Mouse (Mus musculus): Measurements from ENCODE around the gene Rpa3.

Rpa3 gene

DNA sequence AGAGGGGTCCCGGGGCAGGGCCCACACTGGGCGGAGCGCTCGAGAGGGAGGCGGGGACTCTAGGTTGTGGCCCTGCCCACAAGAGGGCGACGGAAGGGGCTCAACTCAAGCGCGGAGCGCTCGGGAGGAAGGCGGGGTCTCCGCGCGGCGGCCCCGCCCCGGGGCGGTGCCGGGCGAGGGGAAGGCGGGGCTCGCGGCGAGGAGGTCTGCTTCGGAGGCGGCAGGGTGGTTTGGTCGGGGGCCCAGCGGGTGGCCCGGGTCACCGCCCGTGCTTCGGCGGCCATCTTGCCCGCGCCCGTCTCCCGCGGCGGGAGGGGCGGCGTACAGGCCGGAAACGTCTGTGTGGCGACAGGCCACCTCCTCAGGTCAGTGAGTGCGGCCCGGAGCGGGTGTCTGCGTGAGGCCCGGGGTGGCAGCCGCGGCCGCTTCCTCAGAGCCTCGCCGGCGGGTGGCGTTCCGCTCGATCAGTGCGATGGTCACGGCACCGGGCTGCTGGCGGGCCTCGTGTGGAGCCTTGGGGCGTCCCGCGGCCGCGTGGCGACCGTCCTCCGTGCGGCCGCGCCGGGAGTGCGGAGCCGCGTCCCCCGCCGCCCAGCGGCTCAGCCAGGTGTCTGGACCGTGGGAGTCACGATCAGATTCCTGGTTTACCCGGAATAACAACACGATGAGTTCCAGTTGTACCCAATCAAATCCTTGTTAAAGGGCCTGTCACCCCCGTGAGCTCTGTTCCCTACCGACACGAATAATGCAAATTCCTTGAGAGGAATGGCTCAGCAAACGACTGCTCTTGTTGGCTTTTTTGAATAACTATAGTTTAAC lies 49.7 kb downstream of the Rpa3 start, which contains the start of gene Mios:
Mios (plus strand) TSS at position 176 of the 819 bp plus-strand sequence.
- peak; percentile 82 for DNase-seq (ENCODE audit: low spot score)
